Mouse (Mus musculus) spleen, adult 2 months (tissue): ENCODE data around the gene Pbx1. TPM values are rescaled to one million over a fixed set of nuclear protein-coding genes. Genes with fewer than 3 reads are reported as not detected.

Source experiments
- DNase-seq, 2 experiments: peaks; one replicate each; pipeline versions ENCODE4 v3.0.0 to v3.0.0-alpha.2; 2012 to 2021; ENCODE audit warnings: low spot score in 2 of 2, low read depth in 1 of 2
- H3K27ac ChIP-seq: fragments of 200-500 bp; 2 replicates; pipeline ENCODE4 v1.5.1; 2012; ENCODE audit warnings: low read length, inconsistent platforms; ENCODE audit not compliant: insufficient read depth
- H3K27me3 ChIP-seq: fragments of 200-500 bp; 2 replicates; pipeline ENCODE4 v1.6.1; 2012; ENCODE audit warnings: mild to moderate bottlenecking, moderate library complexity, low read length, inconsistent platforms; ENCODE audit not compliant: control insufficient read depth, insufficient read depth
- H3K36me3 ChIP-seq: fragments of 200-500 bp; 2 replicates; pipeline ENCODE4 v1.6.1; 2012; ENCODE audit warnings: mild to moderate bottlenecking, low read length, inconsistent platforms; ENCODE audit not compliant: control insufficient read depth, insufficient read depth
- H3K4me1 ChIP-seq: fragments of 200-500 bp; 2 replicates; pipeline ENCODE4 v1.6.1; 2011; ENCODE audit warnings: inconsistent platforms; ENCODE audit not compliant: control insufficient read depth, insufficient read depth, insufficient read length
- H3K4me3 ChIP-seq: fragments of 200-500 bp; 2 replicates; pipeline ENCODE4 v1.5.1; 2011; ENCODE audit warnings: mild to moderate bottlenecking, inconsistent platforms; ENCODE audit not compliant: insufficient read depth, insufficient read length; ENCODE audit errors: extremely low read depth
- CTCF ChIP-seq: fragments of 200-500 bp; IDR thresholded peaks from 2 replicates; pipeline ENCODE4 v1.5.1; 2011; ENCODE audit warnings: mild to moderate bottlenecking, inconsistent platforms; ENCODE audit not compliant: insufficient read depth, insufficient read length, insufficient replicate concordance; ENCODE audit errors: extremely low read depth
- POLR2A ChIP-seq: fragments of 200-500 bp; IDR thresholded peaks from 2 replicates; pipeline ENCODE4 v1.6.1; 2011; ENCODE audit warnings: low read depth, low read length, inconsistent platforms
- WGBS: fragments of 180-500 bp; shearing (Covaris S2); methylation state at CpG from one replicate; pipeline ENCODE4 v1.1.7; 2018; 5-methylcytosine and 5-hydroxymethylcytosine counted together
- polyA plus RNA-seq: library from polyadenylated mRNA; depleted of rRNA; stranded (reverse); fragments of >200 nt; gene quantifications from 2 replicates; pipeline ENCODE4 v1.2.3, GENCODE M21; 2012

Gene Pbx1
- polyA plus RNA-seq, 1 experiment = 9.2 TPM

- TF ChIP-seq POLR2A = no peak
- no peak for TF ChIP-seq CTCF
- H3K4me3 ChIP-seq = no peak overlapping the region
- no peak overlapping the region for H3K27ac ChIP-seq
- no peaks in the 10 kb centered on the region for H3K4me1 ChIP-seq
- DNase-seq = no peak
- no peaks in the 10 kb centered on the region for H3K36me3 ChIP-seq
- WGBS = 88% methylated on average over 8 of the region's 8 CpGs
- no peaks in the 10 kb centered on the region for H3K27me3 ChIP-seq
Observed at GRCm38 (mm10) chr1:168348036-168348784, 83.9 kb downstream of the Pbx1 start.

GRCm38 (mm10) chr1:168344918-168345317, 87.2 kb downstream of the Pbx1 start:
- no peaks in the 10 kb centered on the region for H3K36me3 ChIP-seq
- H3K4me1 ChIP-seq = no peaks in the 10 kb centered on the region
- no peak overlapping the region for H3K27ac ChIP-seq
- no peak for DNase-seq
- H3K4me3 ChIP-seq = no peak overlapping the region
- no peak for TF ChIP-seq CTCF
- no peak for TF ChIP-seq POLR2A
- H3K27me3 ChIP-seq = no peaks in the 10 kb centered on the region
- WGBS = 88% methylated on average over 8 of the region's 8 CpGs

DNA sequence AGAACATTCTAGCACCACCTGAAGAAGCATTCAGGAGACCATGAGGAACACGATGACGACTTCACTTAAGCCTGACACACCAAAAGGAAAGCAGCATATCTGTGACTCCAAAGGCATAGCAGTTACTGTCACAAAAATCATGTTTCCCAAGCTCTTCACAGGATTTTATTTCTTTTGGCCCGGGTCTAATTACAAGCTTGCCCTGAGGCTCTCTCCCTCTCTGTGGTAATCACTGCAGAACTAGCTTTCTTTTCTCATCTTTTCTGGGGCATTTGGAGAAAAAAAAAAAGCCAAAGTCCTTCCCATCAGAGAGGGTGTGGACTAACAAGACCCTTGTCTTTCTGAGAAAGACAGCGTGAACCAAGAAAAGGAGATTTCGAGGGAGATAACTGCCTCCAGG, 87.8 kb downstream of the Pbx1 start:
- no peak for DNase-seq
- 91% methylated on average over 5 of the region's 5 CpGs for WGBS
- no peak overlapping the region for H3K4me3 ChIP-seq
- no peaks in the 10 kb centered on the region for H3K36me3 ChIP-seq
- H3K4me1 ChIP-seq = no peaks in the 10 kb centered on the region
- H3K27ac ChIP-seq = no peak overlapping the region
- no peaks in the 10 kb centered on the region for H3K27me3 ChIP-seq
- no peak for TF ChIP-seq CTCF
- no peak for TF ChIP-seq POLR2A

GRCm38 (mm10) chr1:168342269-168342668, 89.8 kb downstream of the Pbx1 start:
- H3K36me3 ChIP-seq = no peaks in the 10 kb centered on the region
- no peak for DNase-seq
- H3K27me3 ChIP-seq = no peaks in the 10 kb centered on the region
- TF ChIP-seq CTCF = no peak
- no peak for TF ChIP-seq POLR2A
- H3K4me1 ChIP-seq = no peaks in the 10 kb centered on the region
- WGBS = 92% methylated on average over 6 of the region's 6 CpGs
- H3K27ac ChIP-seq = no peak overlapping the region
- no peak overlapping the region for H3K4me3 ChIP-seq

DNA sequence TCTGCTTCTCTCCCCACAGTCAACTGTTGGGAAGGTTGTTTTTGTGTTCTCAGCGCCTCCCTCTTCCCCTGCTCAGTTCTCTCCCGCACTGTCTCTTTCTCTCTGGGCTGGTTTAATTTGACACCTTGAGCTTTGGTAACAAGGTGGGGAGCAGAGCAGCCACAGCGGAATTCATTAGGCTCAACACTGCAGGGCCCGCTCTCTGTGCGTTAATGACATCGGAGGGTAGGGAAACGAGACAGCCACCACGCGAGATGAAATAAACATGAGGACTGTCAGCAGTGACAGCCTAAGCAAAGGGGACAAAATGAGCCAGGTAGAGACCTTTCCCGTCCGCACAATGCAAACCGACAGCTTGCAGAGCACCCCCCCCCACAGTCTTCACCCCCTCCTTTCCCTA, 90.2 kb downstream of the Pbx1 start:
- DNase-seq = no peak
- no peak overlapping the region for H3K4me3 ChIP-seq
- H3K27me3 ChIP-seq = no peaks in the 10 kb centered on the region
- TF ChIP-seq POLR2A = no peak
- no peak for TF ChIP-seq CTCF
- H3K27ac ChIP-seq = no peak overlapping the region
- no peaks in the 10 kb centered on the region for H3K36me3 ChIP-seq
- H3K4me1 ChIP-seq = no peaks in the 10 kb centered on the region
- WGBS = 94% methylated on average over 12 of the region's 12 CpGs

GRCm38 (mm10) chr1:168341368-168341767, 90.7 kb downstream of the Pbx1 start:
- H3K4me3 ChIP-seq = no peak overlapping the region
- 92% methylated on average over 6 of the region's 6 CpGs for WGBS
- H3K36me3 ChIP-seq = no peaks in the 10 kb centered on the region
- TF ChIP-seq POLR2A = no peak
- TF ChIP-seq CTCF = no peak
- no peaks in the 10 kb centered on the region for H3K27me3 ChIP-seq
- no peaks in the 10 kb centered on the region for H3K4me1 ChIP-seq
- H3K27ac ChIP-seq = no peak overlapping the region
- no peak for DNase-seq

DNA sequence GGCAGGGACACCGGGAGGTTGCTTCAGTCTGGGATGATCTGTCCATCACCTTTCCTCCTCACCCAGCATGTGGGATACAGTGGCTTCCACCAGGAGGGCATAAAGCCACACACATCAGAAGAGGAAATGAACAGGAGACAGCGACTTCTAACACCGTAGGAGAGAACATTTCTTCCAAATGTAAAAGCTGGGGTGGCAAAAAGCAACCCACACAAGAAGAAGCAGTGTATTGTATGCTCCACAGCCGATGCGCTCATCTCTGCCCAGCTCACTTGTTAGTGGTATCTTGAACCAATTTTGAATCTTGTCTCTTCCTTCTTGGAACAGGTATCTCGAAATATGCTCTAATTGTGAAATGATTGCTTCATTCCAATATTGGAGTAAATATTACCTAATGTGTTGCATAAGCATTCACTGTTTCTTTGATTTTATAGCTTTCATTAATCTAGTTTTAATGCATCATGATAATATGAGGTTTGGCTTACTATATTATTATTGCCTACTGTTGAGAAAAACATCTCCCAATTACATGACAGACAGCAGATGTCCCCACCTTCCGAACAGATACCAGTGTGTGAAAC, 95.7 kb downstream of the Pbx1 start:
- no peak overlapping the region for H3K27ac ChIP-seq
- DNase-seq = no peak
- no peaks in the 10 kb centered on the region; the same call in 1 of the 2 replicates for H3K4me1 ChIP-seq
- no peak overlapping the region for H3K4me3 ChIP-seq
- TF ChIP-seq POLR2A (no peak), CTCF (no peak)
- H3K27me3 ChIP-seq = no peaks in the 10 kb centered on the region
- WGBS = 80% methylated on average over 7 of the region's 7 CpGs
- H3K36me3 ChIP-seq = no peaks in the 10 kb centered on the region
